Mouse (Mus musculus) spleen, adult 2 months (tissue): ENCODE data around the gene Fam104a.

Source experiments
- CTCF ChIP-seq: fragments of 200-500 bp; IDR thresholded peaks from 2 replicates; pipeline ENCODE4 v1.5.1; 2011; ENCODE audit warnings: mild to moderate bottlenecking, inconsistent platforms; ENCODE audit not compliant: insufficient read depth, insufficient read length, insufficient replicate concordance; ENCODE audit errors: extremely low read depth
- POLR2A ChIP-seq: fragments of 200-500 bp; IDR thresholded peaks from 2 replicates; pipeline ENCODE4 v1.6.1; 2011; ENCODE audit warnings: low read depth, low read length, inconsistent platforms

DNA sequence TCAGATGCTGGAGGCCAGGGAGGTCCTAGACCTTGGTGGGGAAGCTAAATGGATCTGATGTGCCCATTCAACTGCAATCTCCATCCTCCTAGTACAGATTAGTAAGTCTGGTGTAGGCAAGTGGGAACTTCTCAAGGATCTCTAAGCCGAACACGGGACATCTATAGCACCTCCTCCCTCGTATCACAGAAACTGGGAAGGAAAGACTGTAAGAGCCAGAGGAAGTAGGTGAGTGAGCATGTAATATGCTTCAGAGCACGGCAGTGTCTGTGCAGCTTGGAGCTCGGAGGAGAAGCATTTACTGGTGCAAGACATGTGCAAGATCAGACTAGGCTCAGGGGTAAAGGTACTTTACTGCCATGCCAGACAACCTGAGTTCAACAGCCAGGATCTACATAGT, 15.1 kb downstream of the Fam104a start:
- no peak for TF ChIP-seq CTCF
- no peak for TF ChIP-seq POLR2A
